Mouse (Mus musculus) embryonic fibroblast, embryonic 13.5 days (primary cell): Measurements from ENCODE around the gene St6gal1.

Experiments
- CTCF ChIP-seq: IDR thresholded peaks from 2 replicates; pipeline ENCODE4 v1.5.1; 2011; ENCODE audit warnings: mild to moderate bottlenecking, control low read depth, low read length, moderate library complexity, borderline replicate concordance; ENCODE audit not compliant: insufficient read depth
- POLR2A ChIP-seq: IDR thresholded peaks from 2 replicates; pipeline ENCODE4 v1.6.1; 2011; ENCODE audit warnings: low read depth, mild to moderate bottlenecking, control low read depth, low read length, moderate library complexity

DNA sequence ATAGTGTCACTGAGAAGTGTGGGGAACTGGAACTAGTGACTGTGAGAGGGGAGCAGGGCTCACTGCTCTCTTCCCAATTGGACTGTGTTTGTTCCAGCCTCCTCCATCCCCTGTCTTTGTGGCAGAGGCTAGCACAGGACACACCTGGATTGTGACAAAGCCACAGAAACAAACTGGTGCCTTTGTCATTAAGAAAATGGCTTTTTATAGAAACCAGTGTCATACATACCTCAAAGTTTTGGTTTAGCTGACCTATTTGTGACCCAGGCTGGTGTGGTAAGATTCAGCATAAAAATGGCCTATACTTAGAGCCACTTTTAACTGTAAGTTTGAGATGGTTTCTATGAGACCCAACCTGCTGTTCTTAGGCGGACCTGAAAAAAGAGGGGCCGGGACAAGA is 116.7 kb downstream of the St6gal1 start:
- no peak for TF ChIP-seq CTCF
- no peak for TF ChIP-seq POLR2A
